Mouse (Mus musculus) thymus, postnatal 10 days (tissue): ENCODE data around the gene Bco2.

Experiments
- DNase-seq, 2 experiments: peaks; one replicate each; pipeline ENCODE4 v3.0.0; 2021; ENCODE audit warnings: low spot score in 2 of 2

The Bco2 gene

GRCm38 (mm10) chr9:50515462-50515861 lies 39.5 kb downstream of the Bco2 start:
- DNase-seq: no peak

GRCm38 (mm10) chr9:50507570-50507969 lies 47.4 kb downstream of the Bco2 start:
- DNase-seq: no peak

- no peak for DNase-seq
Observed at GRCm38 (mm10) chr9:50505405-50505804, 49.6 kb downstream of the Bco2 start.

- no peak for DNase-seq
Observed at GRCm38 (mm10) chr9:50502949-50503348, 52.0 kb downstream of the Bco2 start.

GRCm38 (mm10) chr9:50500974-50501501 lies 53.9 kb downstream of the Bco2 start:
- DNase-seq: no peak

- DNase-seq: no peak
Observed at GRCm38 (mm10) chr9:50500467-50500973, 54.5 kb downstream of the Bco2 start.

- DNase-seq: no peak
Observed at GRCm38 (mm10) chr9:50499781-50500180, 55.2 kb downstream of the Bco2 start.

GRCm38 (mm10) chr9:50498815-50499214 lies 56.2 kb downstream of the Bco2 start:
- DNase-seq: no peak

- no peak for DNase-seq
Observed at GRCm38 (mm10) chr9:50497536-50497935, 57.4 kb downstream of the Bco2 start.

- DNase-seq: no peak
Observed at GRCm38 (mm10) chr9:50497076-50497475, 57.9 kb downstream of the Bco2 start.

GRCm38 (mm10) chr9:50496546-50496945 lies 58.4 kb downstream of the Bco2 start:
- no peak for DNase-seq

GRCm38 (mm10) chr9:50496151-50496505 lies 58.9 kb downstream of the Bco2 start:
- no peak for DNase-seq

GRCm38 (mm10) chr9:50495405-50496150 lies 59.4 kb downstream of the Bco2 start:
- DNase-seq: no peak

- DNase-seq: no peak
Observed at GRCm38 (mm10) chr9:50494311-50494710, 60.7 kb downstream of the Bco2 start, which contains the start of gene Plet1. Gene Plet1, plus strand, starts transcription at chr9:50494525.

- no peak for DNase-seq
Observed at GRCm38 (mm10) chr9:50493777-50494176, 61.2 kb downstream of the Bco2 start.

- DNase-seq: no peak
Observed at GRCm38 (mm10) chr9:50491531-50492045, 63.4 kb downstream of the Bco2 start.

GRCm38 (mm10) chr9:50490836-50491235 lies 64.1 kb downstream of the Bco2 start:
- no peak for DNase-seq

- no peak for DNase-seq
Observed at GRCm38 (mm10) chr9:50485521-50485920, 69.5 kb downstream of the Bco2 start.
